ENCODE assay signal across 11 mouse cellular contexts in genomic region chr12:36670164-36670908, GRCm38 (mm10).
DNase-seq lines count a peak whose midpoint lies in the region; ATAC-seq and TF ChIP-seq lines count a peak whose summit lies in the region.
"Had no signal": no experiment of that assay in that cellular context is flagged by ENCODE, and none has a peak within 500 bp of the region (broad histone marks: within the 10 kb centered on the region; RNA-seq: fewer than 3 reads in every experiment).

No protein-coding gene starts in this region.

- H3K4me2 ChIP-seq in limb, embryonic 11.5 days (ENCODE audit: low read depth, severe bottlenecking): no peak overlapping the region
- H3K4me2 ChIP-seq in hindbrain, embryonic 12.5 days (replicated peaks): no peak overlapping the region
- H3K4me2 ChIP-seq in midbrain, postnatal 0 days (ENCODE audit: low read depth, low read length, poor library complexity, severe bottlenecking): no peak overlapping the region
- H3K4me2 ChIP-seq: lung, embryonic 15.5 days had no signal

- no peaks in the 10 kb centered on the region for H3K27me3 ChIP-seq in limb, embryonic 11.5 days (ENCODE audit: control insufficient read depth, insufficient read depth, low read length)
- H3K27me3 ChIP-seq in limb, embryonic 10.5 days (ENCODE audit: low read depth, poor library complexity, severe bottlenecking): no peaks in the 10 kb centered on the region
- H3K27me3 ChIP-seq in hindbrain, embryonic 12.5 days: no peaks in the 10 kb centered on the region
- no peaks in the 10 kb centered on the region for H3K27me3 ChIP-seq in midbrain, postnatal 0 days (ENCODE audit: insufficient read depth, low read length)
- H3K27me3 ChIP-seq: lung, embryonic 15.5 days had no signal

- H3K4me1 ChIP-seq in limb, embryonic 11.5 days (ENCODE audit: control insufficient read depth, insufficient read depth, low read length): no peaks in the 10 kb centered on the region
- H3K4me1 ChIP-seq in limb, embryonic 10.5 days: 0 out of 2 replicates have a peak, but pooled peaks cover 3% of the 10 kb centered on the region
- peaks cover 6% of the 10 kb centered on the region; the same call in 1 of the 2 replicates for H3K4me1 ChIP-seq in hindbrain, embryonic 12.5 days
- H3K4me1 ChIP-seq in midbrain, postnatal 0 days (ENCODE audit: insufficient read depth, low read length): no peaks in the 10 kb centered on the region
- H3K4me1 ChIP-seq: lung, embryonic 15.5 days had no signal

- ATAC-seq in cerebellum, adult (ENCODE audit: insufficient number of reproducible peaks, low FRiP score, low TSS enrichment): no peak
- 0 out of 2 replicates have a peak, but pooled peaks have one; percentile 39 for ATAC-seq in limb, embryonic 11.5 days (ENCODE audit: insufficient number of reproducible peaks, low FRiP score, low TSS enrichment, low read depth)
- ATAC-seq in hindbrain, embryonic 12.5 days (ENCODE audit: low FRiP score): peak; percentile 38; the same call in 1 of the 2 replicates
- no peak for ATAC-seq in midbrain, postnatal 0 days (ENCODE audit: low FRiP score)

- H3K9ac ChIP-seq in limb, embryonic 11.5 days (ENCODE audit: low read length): no peak overlapping the region
- H3K9ac ChIP-seq in hindbrain, embryonic 12.5 days: no peak overlapping the region
- no peak overlapping the region for H3K9ac ChIP-seq in midbrain, postnatal 0 days (replicated peaks; ENCODE audit: low read length, poor library complexity, severe bottlenecking)
- H3K9ac ChIP-seq: lung, embryonic 15.5 days had no signal

- no peak overlapping the region for H3K27ac ChIP-seq in limb, embryonic 11.5 days (replicated peaks; ENCODE audit: low read depth, low read length)
- H3K27ac ChIP-seq in limb, embryonic 10.5 days: no peak overlapping the region
- H3K27ac ChIP-seq in hindbrain, embryonic 12.5 days: no peak overlapping the region
- H3K27ac ChIP-seq in midbrain, postnatal 0 days (ENCODE audit: low read depth, low read length): no peak overlapping the region
- H3K27ac ChIP-seq: lung, embryonic 15.5 days had no signal

- H3K4me3 ChIP-seq in limb, embryonic 11.5 days (ENCODE audit: low read depth, low read length): no peak overlapping the region
- H3K4me3 ChIP-seq in limb, embryonic 10.5 days: no peak overlapping the region
- no peak overlapping the region for H3K4me3 ChIP-seq in hindbrain, embryonic 12.5 days
- no peak overlapping the region for H3K4me3 ChIP-seq in midbrain, postnatal 0 days (ENCODE audit: low read depth, low read length)
- H3K4me3 ChIP-seq: lung, embryonic 15.5 days had no signal

- WGBS in limb, embryonic 11.5 days: 79% methylated on average over 5 of the region's 5 CpGs
- WGBS in limb, embryonic 10.5 days: 70% methylated on average over 5 of the region's 5 CpGs
- WGBS in hindbrain, embryonic 12.5 days: 77% methylated on average over 5 of the region's 5 CpGs
- 82% methylated on average over 5 of the region's 5 CpGs for WGBS in midbrain, postnatal 0 days

- no peaks in the 10 kb centered on the region for H3K36me3 ChIP-seq in limb, embryonic 11.5 days (ENCODE audit: control insufficient read depth, insufficient read depth, low read length)
- H3K36me3 ChIP-seq in limb, embryonic 10.5 days: no peaks in the 10 kb centered on the region
- no peaks in the 10 kb centered on the region for H3K36me3 ChIP-seq in hindbrain, embryonic 12.5 days
- no peaks in the 10 kb centered on the region for H3K36me3 ChIP-seq in midbrain, postnatal 0 days (ENCODE audit: insufficient read depth, low read length)
- H3K36me3 ChIP-seq: G1E; lung, embryonic 15.5 days had no signal

- peak; percentile 37; the same call in 1 of the 2 replicates for TF ChIP-seq CTCF in midbrain, postnatal 0 days (IDR thresholded peaks at IDR 0.05)

- H3K9me3 ChIP-seq in limb, embryonic 11.5 days (ENCODE audit: control insufficient read depth, low read length): no peaks in the 10 kb centered on the region
- no peaks in the 10 kb centered on the region for H3K9me3 ChIP-seq in limb, embryonic 10.5 days (replicated peaks)
- H3K9me3 ChIP-seq in hindbrain, embryonic 12.5 days (replicated peaks): no peaks in the 10 kb centered on the region
- no peaks in the 10 kb centered on the region for H3K9me3 ChIP-seq in midbrain, postnatal 0 days (ENCODE audit: low read length)
- H3K9me3 ChIP-seq: G1E; lung, embryonic 15.5 days had no signal

- DNase-seq in cerebellum, postnatal 10 days: peak; percentile 37 to 47
- no peak for DNase-seq in limb, embryonic 11.5 days (ENCODE audit: low spot score)
- no peak for DNase-seq in limb, embryonic 10.5 days (ENCODE audit: low spot score)
- no peak for DNase-seq in midbrain, postnatal 0 days (ENCODE audit: low spot score)
- no peak for DNase-seq in embryo, embryonic 10 days (ENCODE audit: low spot score)
- DNase-seq in testis, postnatal 10 days (ENCODE audit: low spot score): no peak
- DNase-seq: thymus, postnatal 4 days had no signal

Comparison
In these comparisons a context has a peak if more than half of its experiments do, and no peak if none do; other contexts are left out.
1. DNase-seq: peak in cerebellum, postnatal 10 days (2 of 2); none in limb, embryonic 11.5 days (single experiment), limb, embryonic 10.5 days (single experiment), midbrain, postnatal 0 days (single experiment), embryo, embryonic 10 days (single experiment) and testis, postnatal 10 days (single experiment).
2. ATAC-seq: peak in limb, embryonic 11.5 days (single experiment) and hindbrain, embryonic 12.5 days (single experiment); none in cerebellum, adult (single experiment) and midbrain, postnatal 0 days (single experiment).